Mouse (Mus musculus) olfactory bulb, adult 2 months (tissue): ENCODE data around the gene Aig1.

Experiments
- CTCF ChIP-seq: fragments of 200-500 bp; IDR thresholded peaks from 2 replicates; pipeline ENCODE4 v1.5.1; 2012; ENCODE audit warnings: low read depth, mild to moderate bottlenecking, low read length, moderate library complexity; ENCODE audit not compliant: insufficient read depth
- POLR2A ChIP-seq: fragments of 200-500 bp; IDR thresholded peaks from 2 replicates; pipeline ENCODE4 v1.6.1; 2012; ENCODE audit warnings: mild to moderate bottlenecking, low read depth, low read length, moderate library complexity; ENCODE audit not compliant: insufficient read depth

DNA sequence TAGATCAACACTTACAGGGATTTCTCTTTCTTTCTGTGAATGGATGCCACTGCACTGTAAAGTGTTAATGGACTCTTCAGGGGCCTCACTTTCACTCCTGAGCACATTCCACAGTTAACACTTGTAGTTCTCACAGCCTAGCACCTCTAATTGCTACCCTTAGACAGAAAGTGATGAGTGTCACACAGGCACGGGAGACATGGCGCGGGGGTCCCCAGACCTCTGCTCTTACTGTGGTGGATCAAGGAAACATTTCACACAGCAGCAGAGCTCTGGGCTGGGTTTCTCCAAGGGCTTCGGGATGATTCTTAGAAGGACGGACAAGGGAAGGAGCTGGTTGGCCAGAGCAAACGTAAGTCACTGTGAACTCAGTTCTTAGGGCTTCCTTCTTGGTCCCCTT lies 166.1 kb downstream of the Aig1 start:
- no peak for TF ChIP-seq CTCF
- TF ChIP-seq POLR2A, result no peak
